Mouse (Mus musculus) myocyte (in vitro differentiated cells): ENCODE measurements around the gene Cdsn. TPM values are rescaled to one million over a fixed set of nuclear protein-coding genes. Genes with fewer than 3 reads are reported as not detected.
A peak's percentile ranks its signal among the peaks of the same experiment; 100 is the strongest.

Experiments used
- H3K27me3 ChIP-seq: one replicate; pipeline ENCODE4 v1.6.1; 2011; ENCODE audit not compliant: control insufficient read depth, insufficient read depth, insufficient read length
- H3K36me3 ChIP-seq: one replicate; pipeline ENCODE4 v1.6.1; 2011; ENCODE audit not compliant: control insufficient read depth, insufficient read depth
- H3K4me2 ChIP-seq: one replicate; pipeline ENCODE4 v1.6.1; 2011; ENCODE audit warnings: low read depth, control low read depth
- H3K4me3 ChIP-seq: one replicate; pipeline ENCODE4 v1.5.1; 2011; ENCODE audit warnings: mild to moderate bottlenecking, control low read depth, moderate library complexity
- H3K79me2 ChIP-seq: one replicate; pipeline ENCODE4 v1.6.1; 2011; ENCODE audit not compliant: control insufficient read depth, insufficient read depth
- H3ac ChIP-seq: one replicate; pipeline ENCODE4 v1.6.1; 2011; ENCODE audit not compliant: control insufficient read depth, insufficient read length
- CEBPB ChIP-seq: IDR thresholded peaks from 2 replicates; pipeline ENCODE4 v1.6.1; 2011; ENCODE audit warnings: mild to moderate bottlenecking, moderate library complexity; ENCODE audit not compliant: poor library complexity, insufficient read depth, severe bottlenecking
- E2F4 ChIP-seq: IDR thresholded peaks from one replicate; pipeline ENCODE4 v1.6.1; 2011; ENCODE audit warnings: mild to moderate bottlenecking, control low read depth, moderate library complexity; ENCODE audit not compliant: insufficient read depth
- MAX ChIP-seq: IDR thresholded peaks from one replicate; pipeline ENCODE4 v1.6.1; 2011; ENCODE audit warnings: low read depth, mild to moderate bottlenecking, control low read depth
- MYOD1 ChIP-seq, 3 experiments: IDR thresholded peaks; one replicate each; pipeline ENCODE4 v1.6.1; 2011; ENCODE audit warnings: control low read depth in 2 of 3, low read depth in 2 of 3, mild to moderate bottlenecking in 2 of 3, moderate library complexity in 1 of 3; ENCODE audit not compliant: insufficient read length in 2 of 3, control insufficient read depth in 1 of 3
- MYOG ChIP-seq, 3 experiments: IDR thresholded peaks; one replicate each; pipeline ENCODE4 v1.6.1; 2011; ENCODE audit warnings: control low read depth in 2 of 3, low read depth in 2 of 3, mild to moderate bottlenecking in 2 of 3; ENCODE audit not compliant: insufficient read length in 2 of 3, control insufficient read depth in 1 of 3, insufficient read depth in 1 of 3
- POLR2A ChIP-seq: IDR thresholded peaks from one replicate; pipeline ENCODE4 v1.6.1; 2011; ENCODE audit warnings: low read depth, mild to moderate bottlenecking, control low read depth, moderate library complexity; ENCODE audit not compliant: insufficient read length
- POLR2AphosphoS2 ChIP-seq: IDR thresholded peaks from one replicate; pipeline ENCODE4 v1.6.1; 2011; ENCODE audit warnings: low read depth, control low read depth; ENCODE audit not compliant: insufficient read length
- REST ChIP-seq: IDR thresholded peaks from one replicate; pipeline ENCODE4 v1.6.1; 2011; ENCODE audit warnings: mild to moderate bottlenecking, control low read depth, moderate library complexity; ENCODE audit not compliant: insufficient read depth, insufficient read length
- SRF ChIP-seq: IDR thresholded peaks from one replicate; pipeline ENCODE4 v1.6.1; 2011; ENCODE audit warnings: low read depth; ENCODE audit not compliant: control insufficient read depth, insufficient read length
- TCF12 ChIP-seq: IDR thresholded peaks from one replicate; pipeline ENCODE4 v1.6.1; 2011; ENCODE audit warnings: mild to moderate bottlenecking, control low read depth; ENCODE audit not compliant: poor library complexity, insufficient read depth, severe bottlenecking
- TCF3 ChIP-seq: IDR thresholded peaks from one replicate; pipeline ENCODE4 v1.6.1; 2011; ENCODE audit warnings: low read depth, control low read depth; ENCODE audit not compliant: insufficient read length
- USF1 ChIP-seq: IDR thresholded peaks from one replicate; pipeline ENCODE4 v1.6.1; 2011; ENCODE audit warnings: low read depth, mild to moderate bottlenecking, control low read depth, moderate library complexity
- polyA plus RNA-seq: library from polyadenylated mRNA; unstranded; fragments of >200 nt; fragmentation: generic; extraction: Trizol; gene quantifications from one replicate; pipeline ENCODE4 v1.2.1, GENCODE M21; 2012; ENCODE audit warnings: missing spikeins

Cdsn gene
- polyA plus RNA-seq, 1 experiment: 55.4 TPM

DNA sequence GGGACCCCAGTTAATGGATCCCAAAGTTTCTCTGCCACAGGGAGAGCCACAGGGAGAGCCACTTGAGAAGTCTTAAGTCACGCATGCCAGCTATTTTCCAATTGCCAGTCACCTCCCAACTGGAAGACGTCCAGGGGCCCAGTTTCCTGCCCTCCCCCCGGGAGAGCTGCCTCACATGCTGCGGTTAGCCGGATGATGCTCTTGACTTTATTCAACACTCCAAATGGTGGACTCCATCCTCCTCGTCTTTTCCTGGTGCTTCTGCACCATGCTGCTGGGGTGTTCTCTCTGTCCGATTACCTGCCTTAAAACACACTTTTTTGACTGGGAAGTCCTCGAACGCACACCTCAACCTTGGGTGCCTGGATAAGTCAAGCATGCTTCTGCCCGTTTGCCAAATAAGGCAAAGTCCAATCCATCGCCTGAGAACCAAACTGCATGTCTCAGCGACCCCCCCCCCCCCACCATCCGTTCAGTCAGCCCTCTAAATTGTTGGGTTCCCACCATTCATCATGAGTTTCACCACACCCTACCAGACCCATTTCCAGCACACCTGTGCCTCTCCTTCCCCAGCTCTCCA is 4.3 kb downstream of the Cdsn start:
- Histone ChIP-seq H3K36me3 (no peaks in the 10 kb centered on the region), H3K79me2 (no peaks in the 10 kb centered on the region), H3K27me3 (no peaks in the 10 kb centered on the region), H3ac (no peak overlapping the region), H3K4me2 (no peak overlapping the region), H3K4me3 (no peak overlapping the region)
- TF ChIP-seq CEBPB: no peak
- TF ChIP-seq MYOG (IDR thresholded peaks at IDR 0.05; ENCODE audit: control insufficient read depth in 1 of 3, insufficient read depth in 1 of 3, insufficient read length in 2 of 3, low read depth in 2 of 3): no peak
- TF ChIP-seq TCF12: no peak
- TF ChIP-seq MAX: no peak
- no peak for TF ChIP-seq SRF

DNA sequence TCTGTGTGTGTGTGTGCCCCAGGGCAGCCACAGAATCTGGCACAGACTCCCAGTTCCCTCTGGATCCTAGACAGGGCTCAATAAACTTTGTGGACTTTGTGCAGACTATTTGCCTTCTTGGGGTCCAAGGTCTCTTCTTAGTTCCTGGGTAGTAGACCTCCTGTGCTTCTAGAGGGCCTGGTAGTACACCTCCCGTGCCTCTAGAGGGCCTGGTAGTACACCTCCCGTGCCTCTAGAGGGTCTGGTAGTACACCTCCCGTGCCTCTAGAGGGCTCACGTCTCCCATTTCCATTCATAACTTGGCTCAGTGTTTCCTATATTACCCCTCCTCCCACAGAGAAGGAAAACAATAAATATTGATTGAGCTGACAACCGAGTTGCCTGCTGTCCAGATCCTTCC is 4.9 kb downstream of the Cdsn start:
- H3ac ChIP-seq: no peak overlapping the region
- H3K36me3 ChIP-seq: no peaks in the 10 kb centered on the region
- no peaks in the 10 kb centered on the region for H3K79me2 ChIP-seq
- H3K4me2 ChIP-seq: peak overlapping the region; percentile 94
- no peak overlapping the region for H3K4me3 ChIP-seq
- TF ChIP-seq POLR2A: no peak
- TF ChIP-seq SRF: no peak
- TF ChIP-seq MAX: no peak
- TF ChIP-seq USF1: no peak
- no peak for TF ChIP-seq POLR2AphosphoS2
- no peak for TF ChIP-seq CEBPB
- no peak for TF ChIP-seq TCF3
- no peak for TF ChIP-seq MYOG (IDR thresholded peaks at IDR 0.05; ENCODE audit: control insufficient read depth in 1 of 3, insufficient read depth in 1 of 3, insufficient read length in 2 of 3, low read depth in 2 of 3)
- no peak for TF ChIP-seq MYOD1 (IDR thresholded peaks at IDR 0.05; ENCODE audit: control insufficient read depth in 1 of 3, insufficient read length in 2 of 3, low read depth in 2 of 3)
- no peak for TF ChIP-seq E2F4
- TF ChIP-seq REST: no peak
- no peak for TF ChIP-seq TCF12
- no peaks in the 10 kb centered on the region for H3K27me3 ChIP-seq

DNA sequence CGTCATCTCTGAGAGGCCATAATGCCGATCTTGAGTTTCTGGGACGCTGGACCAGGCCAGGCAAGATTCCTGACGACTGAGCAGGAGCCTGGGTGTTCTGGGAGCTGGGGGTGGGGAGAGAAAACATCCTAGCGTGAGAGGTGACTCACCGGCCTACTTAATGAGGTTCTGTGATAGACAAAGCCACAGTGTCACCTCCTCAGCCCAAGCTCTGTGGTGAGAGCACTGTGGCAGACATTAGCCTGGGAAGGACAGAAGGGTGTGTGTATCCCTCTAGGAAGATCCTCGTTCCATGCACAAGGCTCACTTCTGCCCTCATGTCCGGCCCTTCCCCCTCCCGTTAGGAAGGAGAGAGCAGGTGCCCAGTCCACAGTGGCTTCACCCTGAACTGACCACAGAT is 5.4 kb downstream of the Cdsn start:
- no peaks in the 10 kb centered on the region for H3K27me3 ChIP-seq
- H3K36me3 ChIP-seq: no peaks in the 10 kb centered on the region
- H3K4me3 ChIP-seq: no peak overlapping the region
- peak overlapping the region; percentile 94 for H3K4me2 ChIP-seq
- H3K79me2 ChIP-seq: no peaks in the 10 kb centered on the region
- TF ChIP-seq USF1: no peak
- no peak for TF ChIP-seq REST
- TF ChIP-seq MYOG (IDR thresholded peaks at IDR 0.05; ENCODE audit: control insufficient read depth in 1 of 3, insufficient read depth in 1 of 3, insufficient read length in 2 of 3, low read depth in 2 of 3): peak in 1 of 3 experiments; percentile 41
- TF ChIP-seq CEBPB: no peak
- TF ChIP-seq SRF: no peak
- no peak for TF ChIP-seq E2F4
- peak; percentile 91 for TF ChIP-seq POLR2AphosphoS2
- peak; percentile 35 for TF ChIP-seq POLR2A
- peak in 2 of 3 experiments; percentile 29 to 42 for TF ChIP-seq MYOD1 (IDR thresholded peaks at IDR 0.05; ENCODE audit: control insufficient read depth in 1 of 3, insufficient read length in 2 of 3, low read depth in 2 of 3)
- H3ac ChIP-seq: no peak overlapping the region

DNA sequence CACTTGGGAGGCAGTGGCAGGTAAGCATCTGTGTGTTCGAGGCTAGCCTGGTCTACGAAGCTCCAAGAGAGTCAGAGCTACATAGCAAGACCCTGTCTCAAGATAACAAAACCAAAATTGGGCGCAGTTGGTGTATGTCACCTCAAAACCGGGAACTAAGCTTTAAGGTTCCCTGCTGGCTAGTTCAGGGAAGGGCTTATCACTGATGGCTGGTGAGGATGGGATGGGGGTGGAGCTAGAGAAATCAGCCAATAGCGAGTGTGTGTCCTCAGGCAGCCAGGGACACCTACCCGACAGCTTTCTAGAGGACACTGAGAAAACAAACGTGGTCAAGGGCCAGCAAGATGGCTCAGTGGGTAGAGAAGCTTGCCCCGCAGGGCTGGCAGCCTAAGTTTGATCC is 6.3 kb downstream of the Cdsn start:
- no peaks in the 10 kb centered on the region for H3K36me3 ChIP-seq
- H3K79me2 ChIP-seq: no peaks in the 10 kb centered on the region
- TF ChIP-seq USF1 (no peak), MAX (no peak), CEBPB (no peak), MYOD1 (IDR thresholded peaks at IDR 0.05; ENCODE audit: control insufficient read depth in 1 of 3, insufficient read length in 2 of 3, low read depth in 2 of 3) (no peak), POLR2AphosphoS2 (no peak), SRF (no peak), E2F4 (no peak)
- H3K27me3 ChIP-seq: no peaks in the 10 kb centered on the region
- H3K4me2 ChIP-seq: no peak overlapping the region
- no peak overlapping the region for H3ac ChIP-seq
- no peak overlapping the region for H3K4me3 ChIP-seq

DNA sequence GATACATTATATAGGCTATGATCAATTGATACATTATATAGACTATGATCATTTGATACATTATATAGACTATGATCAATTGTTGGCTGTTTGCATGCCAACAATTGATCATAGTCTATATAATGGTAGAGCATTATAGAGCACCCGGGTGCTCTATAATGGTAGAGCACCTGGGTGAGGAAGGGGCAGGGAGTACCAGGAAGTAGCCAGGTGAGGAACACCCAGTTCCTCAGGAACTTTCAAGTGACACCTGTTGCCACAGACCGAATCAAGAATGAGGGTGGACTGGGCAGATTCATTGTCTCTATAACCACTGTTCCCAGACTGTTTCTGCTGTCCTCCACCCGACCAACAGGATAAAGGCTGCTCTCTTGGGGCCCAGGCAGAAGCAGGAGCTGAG is 15.2 kb downstream of the Cdsn start, which contains the start of gene 2300002M23Rik:
Gene 2300002M23Rik, plus strand, starts transcription at position 301 of the 400 bp plus-strand sequence.
- no peak within 1 kb of the TSS for H3K4me3 ChIP-seq
- no peak within 1 kb of the TSS for H3K4me2 ChIP-seq
- no peak within 1 kb of the TSS for H3ac ChIP-seq
- no peaks in the 10 kb centered on the region for H3K79me2 ChIP-seq
- TF ChIP-seq TCF3 (no peak), POLR2AphosphoS2 (no peak), POLR2A (no peak), E2F4 (no peak), TCF12 (no peak)
- no peaks in the 10 kb centered on the region for H3K36me3 ChIP-seq
- H3K27me3 ChIP-seq: peaks cover 17% of the 10 kb centered on the region
